Mouse (Mus musculus) liver, adult (tissue): Measurements from ENCODE around the gene Perp.

ENCODE experiments used
- GATA4 ChIP-seq: IDR thresholded peaks from 2 replicates; pipeline ENCODE4 v1.6.1; 2014; ENCODE audit warnings: mild to moderate bottlenecking, low read length; ENCODE audit not compliant: insufficient replicate concordance

Perp gene

DNA sequence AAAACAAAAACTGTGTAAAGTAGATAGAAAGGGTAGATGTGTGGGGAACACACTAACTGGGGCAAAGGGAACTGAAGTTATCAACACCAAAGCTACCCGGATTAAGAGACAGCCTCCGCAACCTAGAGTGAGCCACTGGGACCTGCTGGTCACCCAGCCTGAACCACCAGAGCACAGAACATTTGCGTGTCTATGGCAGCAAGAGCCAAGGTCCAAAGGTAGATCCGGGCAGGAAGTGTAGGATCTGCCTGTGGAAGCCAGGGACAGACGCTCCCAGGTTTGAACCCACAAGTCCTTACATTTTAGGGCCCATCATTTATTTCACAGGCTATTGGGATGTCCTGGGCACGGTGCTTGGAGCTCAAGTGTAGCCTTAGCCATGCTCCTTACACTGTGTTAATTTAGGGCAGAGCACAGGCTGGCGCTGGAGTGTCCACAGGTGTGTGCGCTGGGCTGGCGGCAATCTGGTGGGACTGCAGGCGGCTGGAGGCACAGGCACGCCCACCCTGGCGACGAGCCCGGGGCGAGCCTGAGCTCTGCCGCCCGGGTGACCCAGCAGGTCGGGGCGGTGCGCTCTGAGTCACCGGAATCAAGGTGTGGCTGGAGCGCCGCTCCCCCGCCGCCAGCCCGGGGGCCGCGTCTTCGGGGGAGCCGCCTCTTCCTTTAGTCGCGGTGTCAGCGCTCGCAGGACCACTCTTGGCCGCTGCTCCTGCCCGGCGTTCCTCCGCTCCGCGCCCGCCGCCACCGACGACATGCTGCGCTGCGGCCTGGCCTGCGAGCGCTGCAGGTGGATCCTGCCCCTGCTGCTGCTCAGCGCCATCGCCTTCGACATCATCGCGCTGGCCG lies at the start of gene Perp:
Perp (plus strand) TSS at position 580 of the 846 bp plus-strand sequence.
- TF ChIP-seq GATA4: no peak

DNA sequence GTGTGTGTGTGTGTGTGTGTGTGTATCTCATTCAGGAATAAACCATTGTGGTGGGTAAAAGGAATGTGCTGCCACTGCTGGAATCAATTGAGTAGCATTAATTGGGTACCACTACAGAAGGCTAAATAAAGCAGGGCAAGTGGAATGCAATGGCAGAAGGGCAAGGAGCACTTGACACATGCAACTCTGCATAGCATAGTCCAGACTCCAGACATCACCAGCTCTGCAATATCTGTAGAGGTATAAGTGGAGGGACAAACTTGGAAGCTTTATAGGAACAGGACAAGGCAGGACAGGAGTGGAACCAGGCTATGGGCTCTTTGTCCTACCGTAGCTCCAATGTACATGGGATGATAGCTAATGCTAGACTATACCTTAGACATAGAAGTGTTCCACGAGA lies 33.1 kb upstream of the Perp start:
- TF ChIP-seq GATA4: no peak

- TF ChIP-seq GATA4: no peak
Measured at GRCm38 (mm10) chr10:18816560-18816959, 28.3 kb upstream of the Perp start.

- TF ChIP-seq GATA4: no peak
Measured at GRCm38 (mm10) chr10:18825143-18825542, 19.7 kb upstream of the Perp start.

DNA sequence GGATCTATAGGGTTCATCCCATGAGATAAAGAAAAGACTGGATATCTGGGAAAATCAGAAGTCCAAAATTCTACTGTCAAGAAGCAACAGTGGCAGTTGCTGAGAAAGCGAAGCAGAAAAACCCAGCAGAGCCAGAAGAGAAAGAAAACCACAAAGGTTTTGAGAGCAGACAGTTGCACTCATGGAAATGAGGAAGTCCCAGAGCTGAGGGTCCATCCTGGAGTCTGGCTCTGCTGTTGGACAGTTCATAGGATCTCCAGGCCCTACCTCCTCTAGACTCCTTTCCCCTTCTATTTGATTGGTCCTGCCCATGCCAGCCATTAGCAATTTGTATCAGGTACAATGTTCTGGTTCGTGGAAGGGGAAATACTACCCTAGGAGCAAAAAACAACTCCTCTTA lies 18.7 kb upstream of the Perp start:
- TF ChIP-seq GATA4: no peak

GRCm38 (mm10) chr10:18827936-18828335 lies 16.9 kb upstream of the Perp start:
- TF ChIP-seq GATA4: no peak

DNA sequence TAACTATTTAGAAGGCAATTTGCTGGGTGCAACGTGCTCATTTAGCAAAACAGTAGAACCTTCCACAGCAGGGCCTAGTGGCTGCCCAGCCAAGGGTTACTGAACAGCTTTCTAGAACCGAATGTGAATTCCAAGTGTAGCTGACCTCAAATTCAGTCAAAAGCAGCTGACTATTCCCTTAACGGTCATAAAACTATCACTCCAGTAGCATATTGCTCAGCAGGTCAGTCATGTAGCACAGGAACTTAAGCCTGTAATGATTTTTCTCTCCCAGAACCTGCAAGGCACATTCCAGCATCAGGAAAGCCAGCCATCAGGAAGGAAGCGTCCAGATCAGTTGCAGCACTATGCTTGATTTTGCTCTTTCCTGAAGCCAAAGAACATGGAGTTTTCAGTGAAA lies 14.5 kb upstream of the Perp start:
- no peak for TF ChIP-seq GATA4

DNA sequence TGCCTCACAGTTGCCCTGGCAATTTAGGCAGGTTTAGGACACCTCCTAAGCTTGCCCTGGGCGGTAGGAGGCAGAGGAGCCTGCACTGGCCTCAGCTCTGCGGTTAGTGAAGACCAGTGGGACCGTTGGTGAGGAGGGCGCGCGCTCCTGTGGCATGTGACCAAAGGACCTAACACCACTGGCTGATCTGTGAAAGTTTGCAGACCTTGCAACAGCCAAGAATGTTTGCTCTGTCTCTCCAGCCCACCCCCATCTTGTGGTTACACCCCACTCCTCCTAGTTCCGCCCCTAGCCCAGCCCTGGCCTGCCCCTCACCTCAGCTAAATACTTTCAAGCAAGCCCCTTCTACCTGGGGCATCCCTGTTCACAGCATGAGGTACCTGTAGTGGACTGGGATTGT lies 13.0 kb upstream of the Perp start:
- no peak for TF ChIP-seq GATA4

- TF ChIP-seq GATA4: no peak
Measured at GRCm38 (mm10) chr10:18834389-18834788, 10.4 kb upstream of the Perp start.

DNA sequence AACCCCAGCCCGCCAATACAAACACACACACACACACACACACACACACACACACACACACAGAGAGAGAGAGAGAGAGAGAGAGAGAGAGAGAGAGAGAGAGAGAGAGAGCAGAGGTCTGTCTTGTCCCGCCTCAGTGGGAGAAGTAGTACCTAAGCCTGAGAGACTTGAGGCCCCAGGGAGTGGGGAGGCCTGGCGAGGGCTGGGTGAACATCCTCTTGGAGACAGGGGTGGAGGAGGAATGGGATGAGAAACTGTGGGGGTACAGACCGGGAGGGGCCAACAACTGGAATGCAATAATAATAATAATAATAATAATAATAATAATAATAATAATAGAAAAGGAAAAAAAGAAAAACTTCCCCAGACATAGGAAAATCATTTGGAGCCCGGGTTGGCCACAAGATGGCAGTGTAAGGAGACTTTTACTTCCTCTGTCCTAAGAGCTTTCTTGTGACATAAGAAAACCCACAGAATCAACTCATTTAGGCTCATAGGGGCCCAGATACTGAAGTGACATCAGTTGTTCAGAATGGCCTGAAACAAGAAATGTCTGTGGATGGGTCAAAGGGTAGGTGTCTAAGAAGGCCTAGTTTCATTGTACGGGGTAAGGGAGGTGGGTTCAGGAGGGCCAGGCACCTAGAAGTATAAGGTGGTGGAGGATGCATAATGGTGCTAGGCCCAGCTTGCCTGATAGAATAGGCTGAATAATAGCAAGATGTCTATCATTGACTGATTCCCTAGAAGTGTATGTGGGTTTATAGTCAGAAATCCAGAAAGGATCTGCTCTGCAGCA lies 8.9 kb upstream of the Perp start:
- TF ChIP-seq GATA4: no peak

DNA sequence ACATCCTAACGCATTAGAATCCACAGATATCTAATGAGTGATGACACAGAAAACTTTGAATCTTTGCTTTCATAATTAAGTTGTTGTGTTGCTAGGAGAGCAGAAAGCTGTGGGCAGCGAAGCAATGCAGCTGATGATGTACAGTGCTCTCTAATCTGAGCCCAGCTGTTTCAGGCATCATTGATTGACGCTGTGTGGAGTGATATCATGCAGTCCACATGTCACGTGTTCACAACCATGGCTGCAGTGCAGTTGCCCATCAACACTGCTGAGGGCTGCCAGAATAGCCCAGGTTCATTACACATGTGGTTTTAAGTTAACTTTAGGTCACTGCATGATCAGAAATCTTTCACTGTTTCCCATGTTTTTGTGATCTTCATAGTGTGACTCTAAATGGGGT lies 5.3 kb upstream of the Perp start:
- no peak for TF ChIP-seq GATA4

DNA sequence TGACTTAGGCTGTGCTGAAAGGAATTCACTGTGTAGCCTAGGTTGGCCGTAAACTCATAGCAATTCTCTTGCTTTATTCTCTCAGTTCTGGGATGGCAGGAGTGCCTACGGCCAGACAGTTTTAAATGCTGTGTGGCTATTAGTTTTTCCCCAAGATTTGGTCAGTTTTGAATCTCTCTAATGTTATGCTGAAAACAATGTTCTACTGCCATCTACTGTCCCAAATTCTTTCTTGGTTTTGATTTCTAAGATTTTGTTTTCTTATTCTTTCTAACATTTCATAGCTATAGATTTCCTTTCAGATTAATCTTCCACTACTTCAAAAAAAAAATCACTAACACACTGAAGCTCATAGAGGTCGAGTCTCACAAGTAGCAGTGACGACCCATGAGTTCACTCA lies 4.1 kb upstream of the Perp start:
- no peak for TF ChIP-seq GATA4

GRCm38 (mm10) chr10:18845287-18845662 lies 455 bp downstream of the Perp start:
- no peak for TF ChIP-seq GATA4

- TF ChIP-seq GATA4: no peak
Measured at GRCm38 (mm10) chr10:18845711-18846110, 891 bp downstream of the Perp start.

DNA sequence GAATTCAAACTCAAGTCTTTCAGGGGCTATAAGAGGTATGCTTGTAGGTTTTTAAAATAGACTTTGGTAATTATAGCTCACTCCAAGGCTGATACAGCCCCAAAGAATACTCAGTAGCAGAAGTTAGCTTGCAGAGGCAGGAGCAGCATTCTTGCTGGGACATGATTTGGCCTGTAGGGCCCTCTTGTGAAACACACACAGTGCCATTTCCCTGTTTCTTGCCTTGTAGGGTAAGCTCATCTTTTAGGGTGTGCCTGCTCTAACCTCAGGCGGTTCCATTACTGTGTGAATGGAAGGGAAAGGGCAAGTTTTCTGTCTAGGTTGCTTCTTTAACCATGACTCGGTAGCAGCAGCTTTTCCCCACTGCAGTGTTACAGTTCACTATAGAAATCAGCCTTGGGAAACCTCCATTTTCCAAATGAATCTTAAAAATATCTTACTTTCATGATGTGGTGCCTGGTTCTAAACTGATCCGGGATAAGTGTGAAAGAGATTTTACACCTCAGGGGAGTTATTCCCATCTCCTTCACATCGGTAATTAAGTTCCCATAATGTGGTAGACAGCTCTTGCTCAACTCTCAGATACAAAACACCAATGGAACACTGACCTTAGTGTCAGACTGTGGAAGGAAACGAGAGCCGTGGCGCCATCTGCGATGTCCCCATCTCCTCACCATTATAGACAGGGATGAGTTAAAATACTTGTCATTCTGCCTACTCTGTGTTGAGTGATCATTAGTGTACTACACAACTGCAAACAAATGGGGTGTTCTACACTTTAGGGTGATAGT lies 1.8 kb downstream of the Perp start:
- TF ChIP-seq GATA4: no peak
